Mouse (Mus musculus) midbrain, embryonic 16.5 days (tissue): ENCODE results near the gene Pde9a. TPM values are rescaled to one million over a fixed set of nuclear protein-coding genes. Genes with fewer than 3 reads are reported as not detected.

Experiments used
- ATAC-seq: fragments of 200-750 bp; cut with Nextera tagmentation; 2 replicates; pipeline ENCODE4 v1.8.0; 2017; ENCODE audit warnings: moderate TSS enrichment
- H3K27ac ChIP-seq: fragments of 300-500 bp; sonication (generic); 2 replicates; pipeline ENCODE4 v1.5.1; 2014; ENCODE audit warnings: mild to moderate bottlenecking, low read length, mixed read lengths
- H3K27me3 ChIP-seq: fragments of 300-500 bp; sonication (generic); 2 replicates; pipeline ENCODE4 v1.6.1; 2014; ENCODE audit warnings: low read depth, low read length, mixed read lengths; ENCODE audit not compliant: control insufficient read depth, insufficient read depth
- H3K36me3 ChIP-seq: fragments of 300-500 bp; sonication (generic); 2 replicates; pipeline ENCODE4 v1.6.1; 2014; ENCODE audit warnings: mild to moderate bottlenecking, low read length, moderate library complexity, mixed read lengths; ENCODE audit not compliant: control insufficient read depth, insufficient read depth
- H3K4me1 ChIP-seq: fragments of 300-500 bp; sonication (generic); 2 replicates; pipeline ENCODE4 v1.6.1; 2014; ENCODE audit warnings: mild to moderate bottlenecking, low read length, mixed read lengths; ENCODE audit not compliant: control insufficient read depth, insufficient read depth
- H3K4me2 ChIP-seq: fragments of 300-500 bp; sonication (generic); 2 replicates; pipeline ENCODE4 v1.6.1; 2014; ENCODE audit warnings: mild to moderate bottlenecking, low read length, mixed read lengths
- H3K4me3 ChIP-seq: fragments of 300-500 bp; sonication (generic); 2 replicates; pipeline ENCODE4 v1.5.1; 2014; ENCODE audit warnings: low read depth, mild to moderate bottlenecking, low read length, moderate library complexity, mixed read lengths
- H3K9ac ChIP-seq: fragments of 300-500 bp; sonication (generic); 2 replicates; pipeline ENCODE4 v1.6.1; 2014; ENCODE audit warnings: low read depth, low read length, mixed read lengths
- H3K9me3 ChIP-seq: fragments of 300-500 bp; sonication (generic); replicated peaks from 2 replicates; pipeline ENCODE4 v1.6.1; 2014; ENCODE audit warnings: mild to moderate bottlenecking, low read length, mixed read lengths; ENCODE audit not compliant: control insufficient read depth, poor library complexity, severe bottlenecking
- WGBS: fragments of 180-500 bp; shearing (Covaris S2); extraction: QIAGEN DNeasy Blood & Tissue Kit; methylation state at CpG from one replicate; pipeline ENCODE4 v1.1.7; 2014; 5-methylcytosine and 5-hydroxymethylcytosine counted together
- polyA plus RNA-seq: library from polyadenylated mRNA; unstranded; fragments of >200 nt; fragmentation: Nextera tagmentation; extraction: Ambion mirVana; gene quantifications from 2 replicates; pipeline ENCODE4 v1.2.1, GENCODE M21; 2015

Gene Pde9a
- polyA plus RNA-seq, 1 experiment from 2014 or later = 33.1 TPM

- ATAC-seq = no peak
- Histone ChIP-seq H3K4me3 (no peak overlapping the region), H3K36me3 (peaks cover 23% of the 10 kb centered on the region), H3K9ac (no peak overlapping the region), H3K4me1 (no peaks in the 10 kb centered on the region), H3K4me2 (no peak overlapping the region), H3K9me3 (no peaks in the 10 kb centered on the region), H3K27me3 (no peaks in the 10 kb centered on the region), H3K27ac (no peak overlapping the region)
- WGBS = 82% methylated on average over 18 of the region's 18 CpGs
Observed at GRCm38 (mm10) chr17:31456723-31457567, 70.9 kb downstream of the Pde9a start.

DNA sequence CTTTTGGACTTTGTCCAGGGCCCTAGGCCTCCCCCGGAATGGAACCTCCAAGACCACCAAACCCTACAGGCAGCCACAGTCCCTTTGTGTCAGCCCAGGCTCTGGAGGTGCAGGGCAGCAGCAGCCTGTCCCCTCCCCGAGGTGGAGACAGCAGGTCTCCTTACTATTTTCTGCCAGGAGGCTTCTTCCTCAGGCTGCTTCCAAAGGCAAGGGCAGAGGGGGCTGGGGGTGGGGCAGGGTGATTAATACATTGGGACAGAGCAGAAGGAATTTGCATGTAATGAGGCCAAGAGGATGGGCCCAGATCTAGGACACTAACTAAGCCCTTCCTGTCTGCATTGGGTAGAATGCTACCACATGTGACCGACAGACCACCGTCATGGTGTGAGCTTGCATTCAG, 74.4 kb downstream of the Pde9a start:
- Histone ChIP-seq H3K4me3 (no peak overlapping the region), H3K4me2 (no peak overlapping the region), H3K9ac (no peak overlapping the region), H3K9me3 (no peaks in the 10 kb centered on the region), H3K27me3 (no peaks in the 10 kb centered on the region), H3K27ac (no peak overlapping the region), H3K36me3 (peaks cover 29% of the 10 kb centered on the region), H3K4me1 (no peaks in the 10 kb centered on the region)
- 57% methylated on average over 4 of the region's 4 CpGs for WGBS
- ATAC-seq = no peak

DNA sequence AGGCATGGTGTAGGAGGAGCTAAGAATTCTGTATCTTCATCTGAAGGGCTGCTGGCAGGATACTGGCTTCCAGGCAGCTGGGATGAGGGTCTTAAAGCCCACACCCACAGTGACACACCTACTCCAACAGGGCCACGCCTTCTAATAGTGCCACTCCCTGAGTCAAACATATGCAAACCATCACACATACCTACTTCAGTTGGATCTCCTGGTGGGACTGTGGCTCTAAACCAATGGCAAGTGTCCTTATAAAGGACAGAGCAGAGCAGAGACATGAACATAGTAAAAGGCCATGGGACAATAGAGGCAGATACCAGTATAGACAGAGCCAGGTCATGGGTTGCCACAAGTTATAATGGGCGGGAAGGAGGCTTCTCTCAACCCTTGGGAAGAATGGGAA, 76.5 kb downstream of the Pde9a start:
- Histone ChIP-seq H3K27ac (no peak overlapping the region), H3K9ac (no peak overlapping the region), H3K9me3 (no peaks in the 10 kb centered on the region), H3K4me3 (no peak overlapping the region), H3K27me3 (no peaks in the 10 kb centered on the region), H3K4me1 (no peaks in the 10 kb centered on the region), H3K36me3 (peaks cover 40% of the 10 kb centered on the region), H3K4me2 (no peak overlapping the region)
- no peak for ATAC-seq
- 93% methylated on average over 2 of the region's 2 CpGs for WGBS

DNA sequence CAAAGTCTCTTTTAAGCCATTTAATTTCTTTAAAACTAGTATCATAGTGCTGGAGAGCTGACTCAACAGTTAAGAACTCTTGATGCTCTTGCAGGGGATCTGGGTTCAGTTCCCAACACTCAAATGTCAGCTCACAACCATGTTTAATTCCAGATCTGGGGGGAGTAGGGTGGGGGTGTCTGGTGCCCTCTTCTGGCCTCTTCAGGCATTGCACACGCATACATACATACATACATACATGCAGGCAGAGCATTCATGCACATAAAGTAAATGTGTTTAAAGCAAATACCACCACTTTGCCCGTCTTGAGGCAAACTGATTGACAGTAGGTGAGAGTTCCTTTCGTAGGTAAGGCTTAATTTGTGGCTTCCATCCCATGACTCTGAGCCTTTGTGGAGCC, 80.8 kb downstream of the Pde9a start:
- ATAC-seq = no peak
- H3K4me2 ChIP-seq = no peak overlapping the region
- H3K27me3 ChIP-seq = no peaks in the 10 kb centered on the region
- WGBS = 93% methylated on average over 3 of the region's 3 CpGs
- H3K36me3 ChIP-seq = peaks cover 29% of the 10 kb centered on the region
- H3K4me1 ChIP-seq = peaks cover 10% of the 10 kb centered on the region; the same call in 1 of the 2 replicates
- H3K9ac ChIP-seq = no peak overlapping the region
- no peak overlapping the region for H3K27ac ChIP-seq
- H3K4me3 ChIP-seq = no peak overlapping the region
- no peaks in the 10 kb centered on the region for H3K9me3 ChIP-seq

- Histone ChIP-seq H3K27me3 (no peaks in the 10 kb centered on the region), H3K27ac (no peak overlapping the region), H3K9me3 (no peaks in the 10 kb centered on the region), H3K4me3 (no peak overlapping the region), H3K9ac (no peak overlapping the region), H3K36me3 (peaks cover 32% of the 10 kb centered on the region), H3K4me1 (peaks cover 10% of the 10 kb centered on the region; the same call in 1 of the 2 replicates), H3K4me2 (no peak overlapping the region)
- ATAC-seq = no peak
- 69% methylated on average over 5 of the region's 5 CpGs for WGBS
Observed at GRCm38 (mm10) chr17:31468496-31468895, 82.5 kb downstream of the Pde9a start.

DNA sequence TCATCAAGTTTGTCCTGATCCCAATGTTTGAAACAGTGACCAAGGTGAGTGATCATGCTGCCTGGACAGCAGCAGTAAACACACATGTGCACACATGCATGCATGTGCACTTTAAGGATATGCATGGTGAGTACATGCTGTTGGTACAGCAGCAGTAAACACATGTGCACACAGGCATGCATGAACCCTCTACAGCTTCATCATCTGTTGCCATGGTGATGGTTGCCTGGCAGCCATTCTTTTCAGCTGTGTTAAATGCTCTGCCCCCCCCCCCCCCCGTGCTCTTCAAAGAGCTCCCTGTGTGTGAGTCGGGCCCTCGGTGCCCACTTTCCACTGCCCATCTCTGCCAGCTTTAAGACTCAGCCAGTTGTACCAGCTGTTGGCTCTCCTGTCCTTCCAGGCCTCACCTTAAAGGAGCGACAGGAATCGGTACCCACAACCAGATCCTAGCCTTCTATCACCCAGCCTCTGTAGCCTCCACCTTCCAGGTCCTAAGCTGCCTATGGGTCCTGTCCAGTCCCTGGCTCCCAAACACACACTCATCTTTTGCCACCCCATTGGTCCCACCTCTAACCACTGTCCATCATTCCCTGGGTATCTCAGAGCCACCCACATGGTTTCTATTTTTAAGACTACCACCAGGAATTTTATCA, 84.9 kb downstream of the Pde9a start:
- no peak overlapping the region for H3K4me3 ChIP-seq
- ATAC-seq = peak; percentile 69
- no peak overlapping the region for H3K4me2 ChIP-seq
- WGBS = 49% methylated on average over 5 of the region's 5 CpGs
- no peaks in the 10 kb centered on the region for H3K27me3 ChIP-seq
- no peaks in the 10 kb centered on the region for H3K9me3 ChIP-seq
- no peak overlapping the region for H3K27ac ChIP-seq
- H3K4me1 ChIP-seq = peaks cover 10% of the 10 kb centered on the region; the same call in 1 of the 2 replicates
- peaks cover 30% of the 10 kb centered on the region for H3K36me3 ChIP-seq
- H3K9ac ChIP-seq = no peak overlapping the region

DNA sequence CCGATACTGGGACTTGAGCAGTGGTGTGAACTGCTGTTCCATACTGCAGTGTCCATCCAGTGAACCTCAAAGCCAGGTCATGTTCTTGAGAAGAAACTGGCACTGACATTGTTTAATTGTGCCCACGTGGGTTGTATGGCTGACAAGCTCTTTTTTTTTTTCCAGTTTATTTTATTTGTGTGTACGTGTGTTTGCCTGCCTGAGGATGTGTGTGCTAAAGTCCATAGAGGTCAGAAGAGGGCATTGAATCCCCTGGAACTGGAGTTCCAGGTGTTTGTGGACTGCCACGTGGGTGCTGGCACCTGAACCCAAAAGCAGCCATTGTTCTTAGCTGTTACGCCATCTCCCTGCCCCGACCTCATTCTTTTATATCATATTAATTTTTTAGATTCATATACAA, 88.4 kb downstream of the Pde9a start:
- no peak overlapping the region for H3K27ac ChIP-seq
- H3K27me3 ChIP-seq = no peaks in the 10 kb centered on the region
- H3K9me3 ChIP-seq = no peaks in the 10 kb centered on the region
- H3K4me2 ChIP-seq = no peak overlapping the region
- 76% methylated on average over 6 of the region's 6 CpGs for WGBS
- H3K9ac ChIP-seq = no peak overlapping the region
- peaks cover 26% of the 10 kb centered on the region for H3K36me3 ChIP-seq
- no peak overlapping the region for H3K4me3 ChIP-seq
- no peak for ATAC-seq
- H3K4me1 ChIP-seq = peaks cover 10% of the 10 kb centered on the region; the same call in 1 of the 2 replicates

- WGBS = 77% methylated on average over 7 of the region's 7 CpGs
- ATAC-seq = no peak
- Histone ChIP-seq H3K4me3 (no peak overlapping the region), H3K36me3 (peaks cover 16% of the 10 kb centered on the region), H3K27me3 (no peaks in the 10 kb centered on the region), H3K27ac (no peak overlapping the region), H3K4me2 (no peak overlapping the region), H3K4me1 (no peaks in the 10 kb centered on the region), H3K9ac (no peak overlapping the region), H3K9me3 (no peaks in the 10 kb centered on the region)
Observed at GRCm38 (mm10) chr17:31478606-31479005, 92.6 kb downstream of the Pde9a start.
